Mouse (Mus musculus): ENCODE measurements around the gene Def6.

- TF ChIP-seq CTCF (IDR thresholded peaks at IDR 0.05; ENCODE audit: borderline replicate concordance, insufficient read depth, low read length) (no peak), POLR2A (IDR thresholded peaks at IDR 0.05; ENCODE audit: low read depth, low read length) (no peak)
Observed at GRCm38 (mm10) chr17:28267251-28267650, 59.7 kb downstream of the Def6 start.

All from embryonic fibroblast, embryonic 13.5 days (primary cell).